Mouse (Mus musculus) adrenal gland, postnatal 4 days (tissue): Measurements from ENCODE around the gene Otx2. TPM values are rescaled to one million over a fixed set of nuclear protein-coding genes. Genes with fewer than 3 reads are reported as not detected.

ENCODE experiments used
- total RNA-seq, 2 experiments: library from RNA; stranded (reverse); gene quantifications; 2 replicates each; pipeline ENCODE4 v1.2.3; 2021

The Otx2 gene
- total RNA-seq, 2 experiments from 2014 or later = not detected

Other genes starting within 250 kb of the Otx2 start
- gene Tmem260, start 227.7 kb downstream of the Otx2 start, total RNA-seq = 10 to 100 TPM; 28.7 to 31.0 TPM